Mouse (Mus musculus): ENCODE data around the gene Mbip.
A peak's percentile ranks its signal among the peaks of the same experiment; 100 is the strongest.

- TF ChIP-seq POLR2A (IDR thresholded peaks at IDR 0.05; ENCODE audit: insufficient read length, low read depth) (peak; percentile 64), TCF12 (IDR thresholded peaks at IDR 0.05; ENCODE audit: insufficient read depth, poor library complexity, severe bottlenecking) (no peak), USF1 (IDR thresholded peaks at IDR 0.05; ENCODE audit: low read depth) (no peak), MYOD1 (IDR thresholded peaks at IDR 0.05; ENCODE audit: control insufficient read depth in 1 of 3, insufficient read length in 2 of 3, low read depth in 2 of 3) (no peak), CEBPB (IDR thresholded peaks at IDR 0.05; ENCODE audit: insufficient read depth, poor library complexity, severe bottlenecking) (no peak), REST (IDR thresholded peaks at IDR 0.05; ENCODE audit: insufficient read depth, insufficient read length) (no peak)
Measured at GRCm38 (mm10) chr12:56345367-56346089, at the start of gene Mbip.
